Mouse (Mus musculus): ENCODE results near the gene Supt20. TPM values are rescaled to one million over a fixed set of nuclear protein-coding genes. Genes with fewer than 3 reads are reported as not detected.
"Not testable (repeated sequence)": the region's sequence is repeated elsewhere in the genome, so short reads cannot be mapped to it uniquely, and the experiment has no call there.

Supt20 gene
- total RNA-seq, 2 experiments from 2014 or later, result 25.7 to 26.3 TPM

DNA sequence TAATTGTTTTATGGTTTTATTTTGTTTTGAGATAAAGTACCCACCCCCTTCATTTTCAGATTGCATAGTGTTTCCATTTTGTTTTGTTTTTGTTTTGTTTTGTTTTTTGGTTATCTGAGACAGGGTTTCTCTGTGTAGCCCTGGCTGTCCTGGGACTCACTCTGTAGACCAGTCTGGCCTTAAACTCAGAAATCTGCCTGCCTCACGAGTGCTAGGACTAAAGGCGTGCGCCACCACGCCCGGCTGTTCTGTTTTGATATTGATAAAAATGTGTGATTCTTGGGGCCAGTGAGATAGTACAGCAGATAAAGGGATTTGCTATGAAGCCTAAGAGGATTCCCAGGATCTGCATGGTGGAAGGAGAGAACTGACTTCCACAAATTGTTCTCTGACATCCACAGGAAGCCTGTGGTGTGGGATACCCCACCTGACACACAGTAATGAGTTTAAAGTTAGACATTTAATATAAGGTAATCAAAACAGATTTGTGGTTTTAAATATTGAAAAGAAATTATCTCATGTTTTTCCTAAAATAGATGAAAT, 7.2 kb downstream of the Supt20 start:
- DNase-seq, result no peak

DNA sequence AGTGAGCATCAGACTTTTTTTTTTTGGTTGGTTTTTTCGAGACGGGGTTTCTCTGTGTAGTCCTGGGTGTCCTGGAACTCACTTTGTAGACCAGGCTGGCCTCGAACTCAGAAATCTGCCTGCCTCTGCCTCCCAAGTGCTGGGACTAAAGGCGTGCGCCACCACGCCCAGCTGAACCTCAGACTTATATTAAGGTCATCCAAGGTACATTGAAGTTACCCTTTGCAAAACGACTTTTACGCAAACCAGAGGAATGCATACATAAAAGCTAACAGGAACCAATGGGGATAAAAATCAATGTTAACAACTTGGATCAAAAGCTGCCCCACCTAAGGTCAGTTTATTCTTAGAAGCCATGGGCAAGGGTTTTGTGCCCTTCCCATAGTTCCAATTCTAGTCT, 11.5 kb downstream of the Supt20 start:
- DNase-seq, result not testable (repeated sequence)

DNA sequence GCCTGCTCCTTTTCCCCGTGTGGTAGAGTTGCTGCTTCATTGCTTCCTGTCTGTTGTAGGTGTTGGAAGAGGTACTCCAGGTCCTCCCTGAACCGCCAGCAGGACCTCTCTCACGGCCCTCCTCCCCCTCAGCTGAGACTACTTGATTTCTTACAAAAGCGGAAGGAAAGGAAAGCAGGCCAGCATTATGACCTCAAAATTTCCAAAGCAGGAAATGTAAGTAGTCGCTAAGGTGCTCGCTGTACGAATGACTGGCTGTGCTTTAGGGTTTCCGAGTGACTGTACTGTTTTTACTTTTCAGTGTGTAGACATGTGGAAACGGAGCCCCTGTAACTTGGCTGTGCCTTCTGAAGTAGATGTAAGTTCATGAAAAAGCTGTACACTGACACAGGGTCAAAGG, 16.4 kb downstream of the Supt20 start:
- no peak for DNase-seq

DNA sequence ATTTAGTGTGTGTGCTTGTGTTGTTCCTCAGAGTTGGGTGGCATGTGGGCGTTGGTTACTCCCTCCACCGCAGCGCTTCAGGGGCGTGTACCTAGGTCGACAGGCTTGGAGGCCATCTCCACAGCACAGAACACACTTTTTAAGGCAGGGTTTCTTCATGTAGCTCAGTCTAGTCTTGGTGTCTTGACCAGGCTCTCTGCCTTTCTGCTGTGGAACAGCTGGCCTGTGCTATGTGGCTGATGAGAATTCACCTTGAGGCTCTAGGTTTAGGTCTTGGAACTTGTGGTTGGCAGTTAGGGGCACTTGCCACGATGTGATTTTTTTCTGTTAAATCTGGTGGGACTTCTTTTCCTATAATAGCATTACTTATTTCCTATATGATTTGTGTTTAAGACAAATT, 21.6 kb downstream of the Supt20 start, which contains the start of gene Gm21958:
Gene Gm21958 (minus strand): TSS at position 101 of the 400 bp plus-strand sequence.
- DNase-seq, result no peak

DNA sequence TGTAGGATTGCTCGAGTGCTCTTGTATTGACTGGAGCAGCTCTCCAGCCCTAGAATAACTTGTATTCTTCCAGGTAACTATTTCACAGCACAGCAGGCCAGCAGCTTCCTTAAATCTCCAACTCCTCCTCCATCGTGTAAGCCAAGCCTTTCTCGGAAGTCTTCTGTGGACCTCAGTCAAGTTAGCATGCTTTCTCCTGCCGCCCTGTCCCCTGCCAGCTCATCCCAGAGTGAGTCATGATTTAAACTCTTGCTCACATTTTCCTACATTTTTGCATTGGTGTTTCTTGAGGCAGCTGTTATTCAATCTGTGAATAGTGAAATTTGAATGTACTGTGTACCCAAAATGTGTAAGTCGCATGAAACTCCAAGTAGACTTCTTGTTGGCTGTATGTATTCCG, 22.9 kb downstream of the Supt20 start:
- no peak for DNase-seq

DNA sequence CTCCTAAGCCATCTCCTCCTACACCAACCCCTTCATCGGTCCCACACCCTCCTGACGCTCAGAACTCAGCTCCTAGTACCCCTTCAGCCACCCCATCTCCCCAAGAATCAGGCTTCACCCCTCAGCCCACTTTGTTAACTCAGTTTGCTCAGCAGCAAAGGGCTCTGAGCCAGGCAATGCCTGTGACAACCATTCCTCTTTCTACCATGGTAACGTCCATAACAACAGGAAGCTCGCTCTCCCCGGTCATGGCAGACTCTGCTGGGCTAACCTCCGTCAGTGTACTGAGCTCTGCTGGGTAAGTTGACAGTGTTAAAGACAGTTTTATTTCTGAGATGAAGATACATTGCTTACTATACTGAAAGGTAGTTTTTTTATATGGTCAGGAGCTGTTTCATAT, 24.7 kb downstream of the Supt20 start:
- DNase-seq, result no peak

DNA sequence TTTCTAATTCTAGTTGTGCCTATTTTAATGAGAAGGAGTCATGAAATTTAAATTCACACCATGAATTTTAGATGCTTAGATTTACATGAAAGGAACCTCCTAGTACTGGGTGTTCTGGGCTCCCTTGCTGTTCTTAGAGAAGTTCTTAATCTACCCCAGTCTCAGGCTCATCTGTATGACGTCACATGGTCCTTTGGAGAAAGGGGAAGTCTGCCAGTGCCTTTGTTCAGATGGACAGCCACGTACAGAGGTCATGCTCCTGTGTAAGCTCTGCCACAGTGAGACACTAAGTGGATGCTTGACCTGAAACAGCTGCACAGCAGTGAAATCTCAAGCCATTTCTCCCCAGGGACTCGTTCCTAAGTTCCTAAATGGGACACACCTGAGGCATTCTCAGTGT, 26.3 kb downstream of the Supt20 start:
- no peak for DNase-seq

DNA sequence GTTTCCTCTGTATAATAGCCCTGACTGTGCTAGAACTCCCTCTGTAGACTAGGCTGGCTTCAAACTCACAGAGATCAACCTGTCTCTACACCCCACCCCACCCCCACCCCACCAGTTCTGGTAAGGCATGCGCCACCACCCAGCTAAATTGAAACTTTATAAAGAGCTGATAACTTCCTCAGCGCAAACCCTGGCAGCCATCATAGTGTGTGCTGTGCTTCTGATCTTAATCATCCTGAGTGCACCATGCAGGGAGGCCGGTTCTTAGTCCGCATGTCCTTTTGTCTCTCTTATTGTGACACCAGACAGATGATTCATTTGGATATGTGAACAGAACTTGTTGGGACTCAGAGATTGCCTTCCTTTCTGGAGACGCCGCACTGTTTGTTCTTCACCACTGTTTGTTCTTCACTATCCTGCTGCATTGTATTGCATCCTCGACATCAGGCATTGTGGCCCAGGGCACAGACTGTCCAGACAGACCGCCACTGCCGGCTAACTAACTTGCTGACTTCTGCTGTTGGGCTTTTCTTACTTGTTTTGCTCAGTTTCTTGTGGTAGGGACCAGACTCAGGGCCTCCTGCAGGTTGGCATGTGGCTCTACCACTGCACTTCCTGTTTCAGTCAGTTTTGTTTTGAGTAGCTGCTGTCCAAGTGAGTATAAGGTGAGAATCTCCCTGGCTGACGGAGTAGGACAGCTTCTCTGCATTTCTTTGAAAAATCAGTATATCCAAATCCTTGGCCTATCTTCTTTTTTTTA, 31.3 kb downstream of the Supt20 start:
- DNase-seq, result no peak

DNA sequence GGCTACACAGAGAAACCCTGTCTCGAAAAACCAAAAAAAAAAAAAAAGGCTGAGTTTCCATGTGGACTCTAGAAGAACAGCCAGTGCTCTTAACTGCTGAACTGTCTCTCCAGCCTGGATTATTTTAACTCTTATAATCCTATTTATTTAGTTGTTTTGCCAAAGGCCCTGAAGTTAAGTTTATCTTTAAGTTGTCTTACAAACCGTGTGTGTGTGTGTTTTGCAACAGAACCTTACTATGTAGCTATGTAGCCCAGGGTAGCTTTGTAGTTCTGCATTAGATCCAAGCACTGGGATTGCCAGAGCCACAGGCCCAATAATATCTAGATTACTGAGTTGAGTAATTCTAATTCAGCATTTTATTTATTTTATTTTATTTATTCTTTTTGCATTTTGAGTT, 32.7 kb downstream of the Supt20 start:
- no peak for DNase-seq

DNA sequence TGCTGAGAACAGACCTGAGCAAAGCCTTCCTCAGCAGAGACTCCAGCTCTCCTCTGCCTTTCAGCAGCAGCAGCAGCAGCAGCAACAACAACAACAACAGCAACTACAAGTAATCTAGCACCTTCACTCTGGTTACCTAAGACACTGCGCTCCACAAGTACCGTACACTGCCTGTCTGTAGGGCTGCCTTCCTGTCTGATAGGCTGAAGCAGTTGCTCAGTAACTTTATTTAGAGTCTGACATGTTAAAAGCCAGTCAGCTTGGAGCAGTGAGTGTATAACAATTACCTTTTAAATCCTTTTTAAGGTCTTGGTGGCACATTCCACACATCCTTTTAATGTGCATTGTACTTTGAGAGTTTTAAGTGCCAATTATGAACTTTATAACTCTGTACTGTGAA, 35.0 kb downstream of the Supt20 start:
- no peak for DNase-seq

DNA sequence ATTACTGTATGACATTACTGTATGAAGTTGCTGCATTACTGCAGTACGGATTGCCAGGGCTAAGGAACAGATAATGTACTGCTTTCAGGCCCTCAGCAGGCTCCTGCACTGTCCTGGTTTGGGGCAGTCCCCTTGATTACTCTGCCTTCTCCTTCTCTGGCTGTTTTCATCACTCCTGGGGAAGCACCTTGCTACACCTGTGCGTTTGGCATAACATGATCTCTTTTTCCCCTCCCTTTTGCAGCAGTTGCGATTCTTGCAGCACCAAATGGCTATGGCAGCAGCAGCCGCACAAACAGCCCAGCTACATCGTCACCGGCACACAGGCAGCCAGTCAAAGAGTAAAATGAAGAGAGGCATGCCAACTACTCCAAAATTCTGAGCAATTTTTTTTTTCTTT, 35.5 kb downstream of the Supt20 start:
- DNase-seq, result no peak

DNA sequence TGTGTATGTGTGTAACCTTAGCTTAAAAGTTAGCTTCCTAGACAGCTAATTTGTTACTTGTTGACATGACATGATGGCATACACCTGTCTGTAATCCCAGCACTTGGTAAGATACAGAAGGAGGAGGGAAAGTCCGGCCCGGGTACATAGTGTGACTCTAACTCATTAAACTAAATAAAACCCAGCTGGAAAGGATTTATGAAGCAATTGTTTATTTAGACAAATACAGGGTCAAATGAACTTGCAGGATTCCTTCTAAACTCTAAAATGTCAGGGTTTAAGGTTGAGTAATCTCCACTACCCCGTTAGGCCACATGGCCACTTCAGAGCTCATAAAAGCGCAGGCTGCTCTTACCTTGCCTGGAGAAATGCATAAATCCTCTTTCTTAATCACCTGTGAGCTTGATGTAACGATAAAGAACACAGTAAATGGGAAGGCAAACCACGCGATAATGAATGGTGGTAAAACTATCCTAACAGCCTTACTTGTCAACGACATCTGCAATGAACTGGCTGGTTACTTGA, 39.1 kb downstream of the Supt20 start:
- no peak for DNase-seq

DNA sequence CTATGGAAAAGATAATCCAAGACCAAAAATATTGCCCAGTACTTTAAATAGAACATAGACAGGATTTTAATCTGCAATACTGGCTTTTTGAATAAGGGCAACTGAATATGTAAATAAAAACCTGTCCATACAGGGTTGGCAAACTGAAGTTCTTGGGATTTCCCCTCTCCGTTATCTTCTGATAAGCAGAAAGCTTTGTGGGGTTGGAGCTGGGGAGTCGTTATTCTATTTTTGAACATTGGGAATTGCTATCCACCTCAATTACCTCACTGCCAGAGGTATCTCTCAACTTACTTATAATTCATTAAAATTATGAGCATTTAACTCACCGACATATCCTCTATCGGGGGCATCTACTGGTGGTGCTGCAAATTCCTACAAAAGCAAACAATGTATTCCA, 39.8 kb downstream of the Supt20 start:
- no peak for DNase-seq

DNA sequence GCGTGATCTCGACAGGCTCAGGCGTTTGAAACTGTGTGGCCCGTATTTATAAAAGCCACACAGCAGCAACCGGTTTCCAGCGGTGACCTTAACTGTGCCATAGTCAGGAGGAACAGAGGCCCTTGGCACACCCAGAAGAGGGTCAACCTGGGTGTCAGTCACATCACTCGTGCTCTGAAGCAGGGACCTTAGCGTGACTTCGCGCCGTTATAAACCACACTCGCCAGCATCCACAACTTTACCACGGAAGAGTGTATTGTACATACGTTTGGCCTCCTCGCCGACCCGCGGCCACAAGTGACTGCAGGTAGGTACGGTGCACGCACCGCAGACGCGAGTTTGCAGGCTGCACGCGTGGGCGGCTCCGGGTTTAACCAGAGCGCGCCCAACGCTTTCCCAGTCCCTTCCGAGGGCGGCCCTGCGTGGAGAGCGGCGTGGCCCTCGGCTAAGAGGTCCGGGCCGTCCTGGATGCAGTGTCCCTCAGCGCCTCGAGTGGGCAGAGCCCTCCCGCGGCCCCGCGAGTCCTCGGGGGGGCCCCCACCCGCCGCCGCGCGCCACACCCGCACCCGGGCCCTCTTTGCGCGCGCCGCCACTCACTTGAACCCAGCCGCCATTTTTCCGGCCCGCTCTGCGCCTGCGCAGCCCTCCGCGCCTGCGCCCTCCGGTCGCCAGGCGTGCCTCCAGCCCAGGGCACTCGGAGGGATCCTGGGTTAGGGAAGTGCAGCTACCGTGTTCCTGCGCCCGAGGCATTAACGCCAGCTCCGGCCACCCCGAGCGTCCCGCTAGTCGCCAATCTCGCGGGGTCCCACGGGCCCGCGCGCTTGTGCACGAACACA, 42.0 kb downstream of the Supt20 start:
- DNase-seq, result peak; percentile 93

DNA sequence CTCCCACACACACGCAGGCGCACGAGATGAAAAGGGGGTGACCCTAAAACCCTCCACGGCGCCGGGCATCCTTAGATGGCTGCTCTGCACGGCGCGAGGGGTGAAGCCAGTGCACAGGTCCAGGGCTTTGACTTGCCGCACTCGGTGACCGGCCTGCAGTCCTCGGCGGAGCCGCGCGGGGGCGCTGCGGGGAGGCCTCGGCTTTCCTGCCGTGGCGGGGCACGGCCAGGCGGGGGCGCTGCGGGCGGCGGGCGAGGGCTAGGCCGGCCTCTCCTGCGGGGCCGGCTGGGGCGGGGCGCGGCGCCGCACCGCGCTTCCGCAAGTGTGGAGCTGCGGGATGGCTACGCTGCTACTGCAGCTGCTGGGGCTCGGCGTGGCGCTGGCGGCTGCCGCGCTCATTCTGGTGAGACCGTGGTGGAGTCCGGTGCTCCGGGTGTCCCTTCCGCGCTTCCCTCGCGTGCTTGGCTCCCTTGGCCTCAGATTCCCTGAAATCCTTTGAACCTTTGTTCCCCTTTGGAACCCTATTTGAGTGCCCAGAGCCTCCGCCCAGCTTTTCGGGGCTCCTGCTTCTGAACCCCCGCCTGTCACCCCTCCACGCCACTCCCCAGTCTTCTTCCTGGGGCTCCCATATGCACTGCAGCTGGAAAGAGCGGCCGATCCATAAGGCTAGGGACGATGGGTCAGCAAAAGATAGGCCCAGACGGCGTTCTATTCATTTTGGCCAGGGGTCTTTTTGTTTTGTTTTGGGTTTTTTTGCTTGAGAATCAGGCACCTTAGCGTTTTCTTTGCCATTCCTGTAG, 42.8 kb downstream of the Supt20 start, which contains the start of the genes Exosc8 and Alg5:
Gene Exosc8 (minus strand): TSS at position 147 of the 800 bp plus-strand sequence.
Gene Alg5 (plus strand): TSS at position 293 of the 800 bp plus-strand sequence.
- DNase-seq, result peak; percentile 96

DNA sequence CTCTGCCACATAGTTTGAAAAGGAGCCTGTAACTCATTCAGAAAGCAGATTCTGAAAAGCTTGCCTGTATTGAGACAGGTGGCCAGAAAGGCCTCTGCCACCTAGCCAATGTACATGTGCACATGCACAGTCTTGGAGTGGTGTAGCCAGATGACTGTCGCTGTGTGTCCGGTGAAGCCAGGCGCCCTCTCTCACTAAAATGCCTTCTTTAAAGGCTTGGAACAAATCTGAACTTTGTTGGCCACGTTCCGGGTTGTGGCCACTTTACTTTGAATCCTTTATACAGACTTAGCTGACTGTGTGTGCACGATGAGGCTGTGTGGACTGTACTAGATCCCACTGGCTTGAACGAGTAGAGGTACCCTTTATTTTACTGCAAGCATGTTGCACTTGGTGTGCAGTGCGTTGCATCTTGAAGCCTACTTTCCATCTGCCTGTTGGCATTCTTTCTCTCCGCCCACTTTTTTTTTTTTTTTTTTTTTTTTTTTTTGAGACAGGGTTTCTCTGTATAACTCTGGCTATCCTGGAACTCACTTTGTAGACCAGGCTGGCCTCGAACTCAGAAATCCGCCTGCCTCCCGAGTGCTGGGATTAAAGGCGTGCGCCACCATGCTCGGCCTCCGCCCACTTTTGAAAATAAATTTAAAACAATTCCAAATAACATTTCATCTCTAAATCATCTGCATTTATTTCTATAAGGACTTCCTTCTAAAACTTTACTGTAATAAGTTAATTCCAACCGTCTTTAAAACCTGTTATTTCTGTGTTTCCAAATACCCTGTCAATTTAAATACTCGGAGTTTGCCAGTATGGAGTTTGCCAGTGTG, 43.7 kb downstream of the Supt20 start:
- DNase-seq, result no peak

DNA sequence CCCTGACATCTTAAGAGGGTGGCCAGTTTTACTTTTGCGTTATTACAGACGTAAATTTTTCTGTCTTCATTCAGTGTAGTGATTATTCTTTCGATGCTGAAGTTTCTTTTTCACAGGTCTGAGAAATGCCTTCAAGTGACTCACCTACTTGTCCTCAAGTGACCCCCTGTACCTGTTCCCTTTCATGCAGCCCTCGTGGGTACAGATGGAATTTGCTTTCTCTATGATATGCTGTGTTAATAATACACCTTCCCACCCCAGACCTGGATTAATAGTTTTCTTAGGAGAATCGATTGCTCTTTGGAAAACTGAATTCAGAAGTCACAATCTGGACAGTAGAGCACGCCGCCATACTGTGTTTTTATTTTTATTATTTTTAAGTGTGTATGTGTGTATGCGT, 44.7 kb downstream of the Supt20 start:
- no peak for DNase-seq

DNA sequence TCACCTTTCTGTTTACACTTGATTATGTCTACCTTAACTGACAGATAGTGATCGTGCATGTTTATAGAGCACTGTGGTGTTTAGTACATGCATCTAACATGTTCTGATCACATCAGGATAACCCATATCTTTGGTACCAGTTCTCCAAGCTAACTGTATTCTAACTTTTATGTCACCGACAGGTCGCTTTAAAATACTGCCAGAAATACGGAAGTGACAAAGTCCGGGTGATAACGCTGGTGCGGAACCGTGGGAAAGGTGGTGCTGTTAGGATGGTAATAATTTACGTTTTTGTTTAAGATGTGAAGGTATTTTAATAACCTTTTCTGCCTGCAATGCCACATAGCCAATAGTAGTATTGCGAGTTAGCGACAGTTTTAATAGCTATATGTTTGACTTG, 49.4 kb downstream of the Supt20 start:
- no peak for DNase-seq

DNA sequence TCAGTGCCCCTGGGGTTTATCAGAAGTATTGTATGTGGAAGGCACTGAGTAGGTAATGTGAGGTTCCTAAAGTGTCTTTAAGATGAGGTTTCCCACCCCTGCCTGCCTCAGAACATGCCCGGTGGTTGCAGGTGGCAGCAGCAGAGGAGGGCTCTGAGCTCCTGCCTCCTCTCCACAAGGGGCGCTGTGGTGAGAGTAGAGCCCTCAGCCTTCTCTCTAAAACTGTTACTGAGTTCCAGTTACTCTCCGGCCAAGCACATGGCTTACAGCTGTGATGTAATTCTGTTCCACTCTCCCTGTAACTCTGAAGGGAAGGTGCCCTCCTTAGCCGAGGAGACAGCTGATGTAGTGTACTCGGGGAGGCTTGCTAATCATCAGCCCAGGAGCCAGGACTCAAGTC, 53.2 kb downstream of the Supt20 start:
- peak; percentile 17 for DNase-seq

DNA sequence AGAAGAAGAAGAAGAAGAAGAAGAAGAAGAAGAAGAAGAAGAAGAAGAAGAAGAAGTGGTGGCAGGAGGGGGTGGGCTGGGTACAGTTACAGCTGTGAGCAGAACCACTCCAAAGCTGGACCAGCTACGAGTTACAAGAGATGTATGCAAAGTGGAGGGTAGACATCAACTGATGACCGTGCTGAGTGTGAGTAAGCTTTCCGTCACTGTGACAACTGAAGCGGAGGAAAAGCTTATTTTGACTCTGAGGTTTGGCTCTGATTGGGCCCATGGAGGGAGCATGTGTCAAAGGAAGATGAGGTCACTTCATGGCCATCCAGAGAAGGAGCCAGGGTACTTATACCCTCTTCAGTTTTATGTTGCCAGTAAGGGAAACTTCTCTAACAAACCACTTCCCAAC, 60.8 kb downstream of the Supt20 start:
- DNase-seq, result no peak
